Mouse (Mus musculus) cerebellum, adult 2 months (tissue): ENCODE data around the gene Vps36.

Source experiments
- CTCF ChIP-seq: fragments of 200-500 bp; IDR thresholded peaks from 2 replicates; pipeline ENCODE4 v1.5.1; 2011; ENCODE audit warnings: low read depth, mild to moderate bottlenecking, control low read depth, low read length, moderate library complexity, borderline replicate concordance; ENCODE audit not compliant: insufficient read depth
- POLR2A ChIP-seq: fragments of 200-500 bp; IDR thresholded peaks from 2 replicates; pipeline ENCODE4 v1.6.1; 2011; ENCODE audit warnings: low read length, control low read depth, borderline replicate concordance; ENCODE audit not compliant: insufficient read depth

DNA sequence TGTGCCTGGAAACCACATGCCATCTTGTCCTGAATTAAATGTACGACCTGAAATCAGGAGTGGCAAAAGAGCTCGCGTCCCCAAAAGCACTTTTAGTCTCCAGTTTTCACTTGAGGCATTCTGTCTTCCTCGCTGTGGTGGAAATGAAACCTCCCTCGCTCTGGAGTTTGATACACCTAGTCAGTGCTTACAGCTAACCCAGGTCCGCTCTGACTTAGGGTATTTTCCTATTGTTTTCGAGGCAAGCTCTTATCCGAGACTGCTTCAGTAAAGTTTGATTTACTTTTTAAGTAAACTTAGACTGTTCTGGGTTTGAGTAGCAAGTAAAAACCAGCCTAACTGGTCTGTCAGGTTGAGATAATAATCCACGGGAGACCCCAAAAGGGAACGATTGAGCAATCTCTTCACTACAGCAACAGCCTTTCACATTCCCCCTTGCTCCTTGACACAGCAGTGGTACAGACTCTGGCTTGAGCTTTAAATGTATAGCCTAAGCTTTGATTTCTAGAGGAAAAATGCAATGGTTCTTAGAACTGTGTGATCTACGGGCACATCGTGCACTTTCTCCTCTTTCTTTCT is 912 bp downstream of the Vps36 start:
- TF ChIP-seq CTCF (no peak), POLR2A (no peak)
